Mouse (Mus musculus) adrenal gland, adult 10 weeks (tissue): ENCODE data around the gene Pzp. TPM values are rescaled to one million over a fixed set of nuclear protein-coding genes. Genes with fewer than 3 reads are reported as not detected.

Source experiments
- polyA plus RNA-seq: library from polyadenylated mRNA; stranded (reverse); fragments of 350-450 nt; fragmentation: Illumina TruSeq; extraction: RNeasy Lipid Tissue Mini Kit (QIAGEN cat#74804); gene quantifications from one replicate; pipeline ENCODE4 v1.2.3, GENCODE M21; 2014; ENCODE audit warnings: low read depth, low replicate concordance

The Pzp gene
- polyA plus RNA-seq = not detected

GRCm38 (mm10) chr6:128526601-128527000 lies at the start of gene Pzp:
Pzp (minus strand) TSS chr6:128526720.

GRCm38 (mm10) chr6:128438317-128438870 lies 88.1 kb downstream of the Pzp start, which contains the start of gene Fkbp4:
Fkbp4 (minus strand) TSS chr6:128438677.

Other genes with a start within 250 kb of the Pzp start
- gene Tead4, start 225.9 kb downstream of the Pzp start, polyA plus RNA-seq = 1.0 TPM
- 14.3 TPM for gene Tulp3, start 170.9 kb downstream of the Pzp start, polyA plus RNA-seq
- gene Rhno1, start 163.8 kb downstream of the Pzp start, polyA plus RNA-seq = 3.2 TPM
- gene Foxm1, start 163.8 kb downstream of the Pzp start, polyA plus RNA-seq = 1.2 TPM
- gene Tex52, start 151.3 kb downstream of the Pzp start, polyA plus RNA-seq = not detected
- gene Gm44596, start 151.2 kb downstream of the Pzp start, polyA plus RNA-seq = not detected
- 1.9 TPM for gene Nrip2, start 127.4 kb downstream of the Pzp start, polyA plus RNA-seq
- 4.5 TPM for gene Itfg2, start 101.8 kb downstream of the Pzp start, polyA plus RNA-seq
- gene Fkbp4, start 88.0 kb downstream of the Pzp start, polyA plus RNA-seq = 48.2 TPM
- gene A2ml1, start 54.9 kb upstream of the Pzp start, polyA plus RNA-seq = not detected
- not detected for gene Klrb1a, start 96.8 kb upstream of the Pzp start, polyA plus RNA-seq
- not detected for gene Clec2h, start 135.7 kb upstream of the Pzp start, polyA plus RNA-seq
- not detected for gene Klrb1, start 196.3 kb upstream of the Pzp start, polyA plus RNA-seq